Mouse (Mus musculus) C2C12 (cell line): ENCODE measurements around the gene Cyp2c23.

Experiments
- CTCF ChIP-seq: IDR thresholded peaks from one replicate; pipeline ENCODE4 v1.5.1; 2011; ENCODE audit not compliant: control insufficient read depth, insufficient read depth, insufficient read length
- FOSL1 ChIP-seq: IDR thresholded peaks from one replicate; pipeline ENCODE4 v1.8.0; 2011; ENCODE audit warnings: mild to moderate bottlenecking, low read length; ENCODE audit not compliant: poor library complexity, insufficient read depth, severe bottlenecking
- MYOD1 ChIP-seq: IDR thresholded peaks from one replicate; pipeline ENCODE4 v1.6.1; 2011; ENCODE audit warnings: low read depth; ENCODE audit not compliant: control insufficient read depth, insufficient read length
- USF1 ChIP-seq: IDR thresholded peaks from one replicate; pipeline ENCODE4 v1.6.1; 2011; ENCODE audit warnings: low read depth, mild to moderate bottlenecking, control low read depth, moderate library complexity

- TF ChIP-seq USF1 (no peak), CTCF (no peak), FOSL1 (no peak), MYOD1 (no peak)
Measured at GRCm38 (mm10) chr19:43998802-43999527, 30.0 kb downstream of the Cyp2c23 start.
